Mouse (Mus musculus): Measurements from ENCODE around the gene Pax5. TPM values are rescaled to one million over a fixed set of nuclear protein-coding genes. Genes with fewer than 3 reads are reported as not detected.
A peak's percentile ranks its signal among the peaks of the same experiment; 100 is the strongest.

The Pax5 gene
- total RNA-seq, 2 experiments from 2014 or later: not detected

- ATAC-seq (replicated peaks; ENCODE audit: poor library complexity, severe bottlenecking): no peak
Measured at GRCm38 (mm10) chr4:44708311-44708710, 2.0 kb downstream of the Pax5 start.

- ATAC-seq (replicated peaks; ENCODE audit: poor library complexity, severe bottlenecking): no peak
Measured at GRCm38 (mm10) chr4:44706865-44707264, 3.4 kb downstream of the Pax5 start.

- no peak for ATAC-seq (replicated peaks; ENCODE audit: poor library complexity, severe bottlenecking)
Measured at GRCm38 (mm10) chr4:44705967-44706366, 4.3 kb downstream of the Pax5 start.

GRCm38 (mm10) chr4:44705151-44705550 lies 5.1 kb downstream of the Pax5 start:
- ATAC-seq (replicated peaks; ENCODE audit: poor library complexity, severe bottlenecking): no peak

GRCm38 (mm10) chr4:44704369-44704745 lies 5.9 kb downstream of the Pax5 start:
- peak; percentile 94 for ATAC-seq (replicated peaks; ENCODE audit: poor library complexity, severe bottlenecking)

GRCm38 (mm10) chr4:44703686-44704368 lies 6.5 kb downstream of the Pax5 start:
- ATAC-seq (replicated peaks; ENCODE audit: poor library complexity, severe bottlenecking): peak; percentile 6; the same call in 1 of the 2 replicates

GRCm38 (mm10) chr4:44702891-44703685 lies 7.2 kb downstream of the Pax5 start:
- ATAC-seq (replicated peaks; ENCODE audit: poor library complexity, severe bottlenecking): no peak

GRCm38 (mm10) chr4:44702011-44702527 lies 8.2 kb downstream of the Pax5 start:
- ATAC-seq (replicated peaks; ENCODE audit: poor library complexity, severe bottlenecking): no peak

GRCm38 (mm10) chr4:44701513-44701912 lies 8.8 kb downstream of the Pax5 start:
- no peak for ATAC-seq (replicated peaks; ENCODE audit: poor library complexity, severe bottlenecking)

GRCm38 (mm10) chr4:44696676-44697075 lies 13.6 kb downstream of the Pax5 start:
- no peak for ATAC-seq (replicated peaks; ENCODE audit: poor library complexity, severe bottlenecking)

GRCm38 (mm10) chr4:44694369-44694768 lies 15.9 kb downstream of the Pax5 start:
- no peak for ATAC-seq (replicated peaks; ENCODE audit: poor library complexity, severe bottlenecking)

GRCm38 (mm10) chr4:44685582-44685981 lies 24.7 kb downstream of the Pax5 start:
- no peak for ATAC-seq (replicated peaks; ENCODE audit: poor library complexity, severe bottlenecking)

- ATAC-seq (replicated peaks; ENCODE audit: poor library complexity, severe bottlenecking): no peak
Measured at GRCm38 (mm10) chr4:44680242-44680897, 29.9 kb downstream of the Pax5 start.

GRCm38 (mm10) chr4:44678641-44679040 lies 31.6 kb downstream of the Pax5 start:
- ATAC-seq (replicated peaks; ENCODE audit: poor library complexity, severe bottlenecking): no peak

- no peak for ATAC-seq (replicated peaks; ENCODE audit: poor library complexity, severe bottlenecking)
Measured at GRCm38 (mm10) chr4:44678026-44678425, 32.3 kb downstream of the Pax5 start.

GRCm38 (mm10) chr4:44674973-44675372 lies 35.3 kb downstream of the Pax5 start:
- no peak for ATAC-seq (replicated peaks; ENCODE audit: poor library complexity, severe bottlenecking)

GRCm38 (mm10) chr4:44673726-44674125 lies 36.6 kb downstream of the Pax5 start:
- ATAC-seq (replicated peaks; ENCODE audit: poor library complexity, severe bottlenecking): no peak

- peak; percentile 62 for ATAC-seq (replicated peaks; ENCODE audit: poor library complexity, severe bottlenecking)
Measured at GRCm38 (mm10) chr4:44672216-44672937, 37.9 kb downstream of the Pax5 start.

- ATAC-seq (replicated peaks; ENCODE audit: poor library complexity, severe bottlenecking): no peak
Measured at GRCm38 (mm10) chr4:44671486-44671885, 38.8 kb downstream of the Pax5 start.

- peak; percentile 53 for ATAC-seq (replicated peaks; ENCODE audit: poor library complexity, severe bottlenecking)
Measured at GRCm38 (mm10) chr4:44671035-44671434, 39.3 kb downstream of the Pax5 start.
